8 mouse cellular contexts compared by ENCODE assay signal in genomic region chr16:23135421-23136149, GRCm38 (mm10). TPM values are rescaled to one million over a fixed set of nuclear protein-coding genes. Genes with fewer than 3 reads are reported as not detected.
DNase-seq lines count a peak whose midpoint lies in the region; ATAC-seq and TF ChIP-seq lines count a peak whose summit lies in the region.

No protein-coding gene starts in this region.

- H3K4me3 ChIP-seq in forebrain, postnatal 0 days (ENCODE audit: low read depth, low read length): no peak overlapping the region
- no peak overlapping the region for H3K4me3 ChIP-seq in forebrain, embryonic 10.5 days
- no peak overlapping the region for H3K4me3 ChIP-seq in thymus, adult 2 months (ENCODE audit: control insufficient read depth, insufficient read depth, low read length)

- H3K36me3 ChIP-seq in forebrain, postnatal 0 days (ENCODE audit: insufficient read depth): no peaks in the 10 kb centered on the region
- no peaks in the 10 kb centered on the region for H3K36me3 ChIP-seq in forebrain, embryonic 10.5 days (replicated peaks)
- H3K36me3 ChIP-seq in thymus, adult 2 months (ENCODE audit: control insufficient read depth, insufficient read depth, low read length): no peaks in the 10 kb centered on the region

- no peak overlapping the region for H3K4me2 ChIP-seq in forebrain, postnatal 0 days (ENCODE audit: low read depth)

- no peak overlapping the region for H3K27ac ChIP-seq in forebrain, postnatal 0 days (ENCODE audit: low read depth, low read length)
- H3K27ac ChIP-seq in forebrain, embryonic 10.5 days: no peak overlapping the region
- H3K27ac ChIP-seq in thymus, adult 2 months (ENCODE audit: control insufficient read depth, insufficient read depth, low read length): no peak overlapping the region

- TF ChIP-seq CTCF in forebrain, postnatal 0 days (IDR thresholded peaks at IDR 0.05; ENCODE audit: low read depth): peak; percentile 81
- TF ChIP-seq CTCF in thymus, adult 2 months (IDR thresholded peaks at IDR 0.05; ENCODE audit: borderline replicate concordance, control insufficient read depth, extremely low read depth, insufficient read depth, low read length, poor library complexity): no peak

- no peak overlapping the region for H3K9ac ChIP-seq in forebrain, postnatal 0 days

- TF ChIP-seq POLR2A in thymus, adult 2 months (IDR thresholded peaks at IDR 0.05; ENCODE audit: control insufficient read depth, extremely low read depth, insufficient read depth, low read length, poor library complexity): no peak

- 27% methylated on average over 11 of the region's 11 CpGs for WGBS in forebrain, postnatal 0 days
- WGBS in forebrain, embryonic 10.5 days: 28% methylated on average over 11 of the region's 11 CpGs
- WGBS in thymus, adult 2 months: 21% methylated on average over 11 of the region's 11 CpGs

- H3K4me1 ChIP-seq in forebrain, postnatal 0 days (ENCODE audit: insufficient read depth): no peaks in the 10 kb centered on the region
- no peaks in the 10 kb centered on the region for H3K4me1 ChIP-seq in forebrain, embryonic 10.5 days
- H3K4me1 ChIP-seq in thymus, adult 2 months (replicated peaks; ENCODE audit: control insufficient read depth, insufficient read depth, low read length): peaks cover 2% of the 10 kb centered on the region; the same call in 1 of the 2 replicates

- peak; percentile 20; the same call in 1 of the 2 replicates for ATAC-seq in forebrain, postnatal 0 days
- ATAC-seq in hematopoietic stem cell, adult 5-6 weeks (replicated peaks in 1 of 2; ENCODE audit: insufficient read depth in 1 of 2, low FRiP score in 2 of 2, low TSS enrichment in 1 of 2, low read depth in 1 of 2, poor library complexity in 2 of 2, severe bottlenecking in 2 of 2): peak; percentile 39 to 70; a peak in 1 of 4 replicates
- ATAC-seq in monocyte, adult 5-6 weeks (replicated peaks; ENCODE audit: insufficient number of reproducible peaks, low FRiP score, low TSS enrichment, poor library complexity, severe bottlenecking): peak; percentile 83

- H3K9me3 ChIP-seq in forebrain, postnatal 0 days (ENCODE audit: low read length): no peaks in the 10 kb centered on the region
- H3K9me3 ChIP-seq in forebrain, embryonic 10.5 days: no peaks in the 10 kb centered on the region

- no peaks in the 10 kb centered on the region for H3K27me3 ChIP-seq in forebrain, postnatal 0 days (ENCODE audit: insufficient read depth, low read length)
- H3K27me3 ChIP-seq in forebrain, embryonic 10.5 days (ENCODE audit: poor library complexity, severe bottlenecking): no peaks in the 10 kb centered on the region
- H3K27me3 ChIP-seq in thymus, adult 2 months (ENCODE audit: control insufficient read depth, insufficient read depth, low read length): no peaks in the 10 kb centered on the region

- peak; percentile 69 for DNase-seq in forebrain, postnatal 0 days
- DNase-seq in forebrain, embryonic 10.5 days (ENCODE audit: extremely low spot score, low spot score): no peak
- peak; percentile 19 for DNase-seq in thymus, adult 2 months
- DNase-seq in thymus, adult 18-20 months: no peak
- no peak for DNase-seq in adrenal gland, adult 8-10 months
- no peak for DNase-seq in right cerebral cortex, adult 18-20 months

RNA-seq across cellular contexts. Expression of gene Rfc4, which starts 8.0 kb away (rescaled TPM):
- total RNA-seq in forebrain, postnatal 0 days (2014; rRNA removed): 19.3 and 20.4 TPM in 2 replicates
- polyA plus RNA-seq in forebrain, postnatal 0 days (2015; fragmentation: Nextera tagmentation; extraction: Ambion mirVana): 32.0 and 42.1 TPM in 2 replicates
- polyA plus RNA-seq in forebrain, embryonic 10.5 days (2016; fragmentation: Nextera tagmentation; extraction: Ambion mirVana): 257 and 263 TPM in 2 replicates
- 2.6 and 3.4 TPM in 2 replicates for polyA plus RNA-seq in thymus, adult 2 months (2012; rRNA removed)
- total RNA-seq in hematopoietic stem cell, adult 5-6 weeks (2017): 59.0 and 75.0 TPM in 2 replicates
- 6.0 to 13.5 TPM (median 12.6 TPM) in 3 replicates for total RNA-seq in monocyte, adult 5-6 weeks (2017)
- total RNA-seq in adrenal gland, adult 8-10 months (2022): 10 to 100 TPM in 1 of 4 experiments, 1 to 10 TPM in 3; 7.1 to 10.8 (median 9.2) TPM

RNA-seq across cellular contexts. Expression of gene Adipoq, which starts 10.8 kb away (rescaled TPM):
- 0.46 and 0.52 TPM in 2 replicates for total RNA-seq in forebrain, postnatal 0 days (2014; rRNA removed)
- not detected in 2 replicates for polyA plus RNA-seq in forebrain, postnatal 0 days (2015; fragmentation: Nextera tagmentation; extraction: Ambion mirVana)
- polyA plus RNA-seq in forebrain, embryonic 10.5 days (2016; fragmentation: Nextera tagmentation; extraction: Ambion mirVana): not detected in 2 replicates
- 52.4 and 61.3 TPM in 2 replicates for polyA plus RNA-seq in thymus, adult 2 months (2012; rRNA removed)
- total RNA-seq in hematopoietic stem cell, adult 5-6 weeks (2017): not detected in 2 replicates
- not detected in 3 replicates for total RNA-seq in monocyte, adult 5-6 weeks (2017)
- 100 to 1,000 TPM; 199 to 471 (median 253) TPM for total RNA-seq in adrenal gland, adult 8-10 months (2022)

RNA-seq across cellular contexts. Expression of gene Eif4a2, which starts 28.3 kb away (rescaled TPM):
- total RNA-seq in forebrain, postnatal 0 days (2014; rRNA removed): 948 and 1,017 TPM in 2 replicates
- polyA plus RNA-seq in forebrain, postnatal 0 days (2015; fragmentation: Nextera tagmentation; extraction: Ambion mirVana): 311 and 313 TPM in 2 replicates
- polyA plus RNA-seq in forebrain, embryonic 10.5 days (2016; fragmentation: Nextera tagmentation; extraction: Ambion mirVana): 170 and 175 TPM in 2 replicates
- polyA plus RNA-seq in thymus, adult 2 months (2012; rRNA removed): 109 and 137 TPM in 2 replicates
- total RNA-seq in hematopoietic stem cell, adult 5-6 weeks (2017): 1,260 and 1,493 TPM in 2 replicates
- 1,626 to 2,036 TPM (median 1,817 TPM) in 3 replicates for total RNA-seq in monocyte, adult 5-6 weeks (2017)
- 100 to 1,000 TPM; 551 to 775 (median 679) TPM for total RNA-seq in adrenal gland, adult 8-10 months (2022)

Comparison
In these comparisons a context has a peak if more than half of its experiments do, and no peak if none do; other contexts are left out.
1. DNase-seq: peak in forebrain, postnatal 0 days (single experiment) and thymus, adult 2 months (single experiment); none in forebrain, embryonic 10.5 days (single experiment), thymus, adult 18-20 months (0 of 2), adrenal gland, adult 8-10 months (single experiment) and right cerebral cortex, adult 18-20 months (single experiment).
2. ATAC-seq: peak in every context shown above with its lines; median percentile 83 in monocyte, adult 5-6 weeks; 54 in hematopoietic stem cell, adult 5-6 weeks; 20 in forebrain, postnatal 0 days.
3. RNA of gene Adipoq, which starts 10.8 kb away (total RNA-seq): 199 to 471 TPM in adrenal gland, adult 8-10 months; 0.46 to 0.52 TPM in forebrain, postnatal 0 days, not detected in hematopoietic stem cell, adult 5-6 weeks and not detected in monocyte, adult 5-6 weeks; every median in the first group is over 100 times any median in the second.